Mouse (Mus musculus) olfactory bulb, adult 2 months (tissue): ENCODE results near the gene Dcaf17.

ENCODE experiments used
- CTCF ChIP-seq: fragments of 200-500 bp; IDR thresholded peaks from 2 replicates; pipeline ENCODE4 v1.5.1; 2012; ENCODE audit warnings: low read depth, mild to moderate bottlenecking, low read length, moderate library complexity; ENCODE audit not compliant: insufficient read depth
- POLR2A ChIP-seq: fragments of 200-500 bp; IDR thresholded peaks from 2 replicates; pipeline ENCODE4 v1.6.1; 2012; ENCODE audit warnings: mild to moderate bottlenecking, low read depth, low read length, moderate library complexity; ENCODE audit not compliant: insufficient read depth

DNA sequence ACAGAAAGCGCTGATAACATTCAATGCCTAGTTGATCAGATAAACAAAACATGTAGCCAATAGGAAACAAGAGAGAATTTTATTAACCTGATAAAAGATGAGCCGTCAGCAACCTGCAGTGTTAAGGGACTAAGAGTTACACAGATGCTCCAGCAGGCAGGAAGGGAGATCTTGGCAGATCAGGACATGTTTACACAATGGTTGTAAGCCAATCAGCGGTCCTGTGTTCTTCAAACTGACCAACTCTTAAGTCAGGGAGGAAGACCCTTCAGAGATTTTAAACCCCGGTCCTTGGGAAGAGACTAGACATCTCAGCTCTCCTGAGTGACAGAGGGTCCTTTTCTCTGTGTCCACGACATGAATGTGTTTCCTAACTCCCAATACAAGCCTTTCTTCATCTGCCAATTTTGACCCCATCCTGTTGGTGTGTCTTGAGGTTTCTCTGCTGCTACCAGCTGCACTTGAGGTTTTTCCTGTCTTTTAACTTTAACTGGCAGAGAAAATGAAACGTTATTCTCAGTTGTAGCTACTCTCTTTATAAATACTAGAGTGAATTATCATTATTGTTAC lies 8.3 kb upstream of the Dcaf17 start:
- TF ChIP-seq POLR2A (no peak), CTCF (no peak)
